Mouse (Mus musculus) liver, adult 2 months (tissue): ENCODE results near the gene Unc13d. TPM values are rescaled to one million over a fixed set of nuclear protein-coding genes. Genes with fewer than 3 reads are reported as not detected.
A peak's percentile ranks its signal among the peaks of the same experiment; 100 is the strongest.

Source experiments
- DNase-seq: peaks from one replicate; pipeline ENCODE4 v3.0.0-alpha.2; 2011; ENCODE audit warnings: low read depth, low spot score; ENCODE audit errors: extremely low read depth
- H3K27ac ChIP-seq: fragments of 200-500 bp; replicated peaks from 2 replicates; pipeline ENCODE4 v1.5.1; 2012; ENCODE audit warnings: low read depth, mild to moderate bottlenecking, control low read depth, inconsistent platforms, low read length; ENCODE audit not compliant: insufficient read depth
- H3K27me3 ChIP-seq: fragments of 200-500 bp; 2 replicates; pipeline ENCODE4 v1.6.1; 2012; ENCODE audit warnings: mild to moderate bottlenecking, moderate library complexity, low read length, inconsistent platforms; ENCODE audit not compliant: control insufficient read depth, insufficient read depth
- H3K36me3 ChIP-seq: fragments of 200-500 bp; 2 replicates; pipeline ENCODE4 v1.6.1; 2012; ENCODE audit warnings: low read length, inconsistent platforms; ENCODE audit not compliant: control insufficient read depth, insufficient read depth
- H3K4me1 ChIP-seq: fragments of 200-500 bp; 2 replicates; pipeline ENCODE4 v1.6.1; 2011; ENCODE audit warnings: low read length; ENCODE audit not compliant: control insufficient read depth, insufficient read depth
- H3K4me3 ChIP-seq: fragments of 200-500 bp; 2 replicates; pipeline ENCODE4 v1.5.1; 2011; ENCODE audit warnings: low read depth, mild to moderate bottlenecking, control low read depth, low read length, moderate library complexity; ENCODE audit not compliant: insufficient read depth
- H3K79me2 ChIP-seq: fragments of 200-500 bp; 2 replicates; pipeline ENCODE4 v1.6.1; 2012; ENCODE audit warnings: inconsistent platforms, mild to moderate bottlenecking, low read length, moderate library complexity; ENCODE audit not compliant: control insufficient read depth, insufficient read depth
- H3K9ac ChIP-seq: fragments of 200-500 bp; 2 replicates; pipeline ENCODE4 v1.6.1; 2012; ENCODE audit warnings: low read depth, mild to moderate bottlenecking, control low read depth, inconsistent platforms, low read length
- CTCF ChIP-seq: fragments of 200-500 bp; IDR thresholded peaks from 2 replicates; pipeline ENCODE4 v1.5.1; 2011; ENCODE audit warnings: low read depth, low read length, control low read depth
- POLR2A ChIP-seq: fragments of 200-500 bp; IDR thresholded peaks from 2 replicates; pipeline ENCODE4 v1.6.1; 2011; ENCODE audit warnings: low read length, control low read depth; ENCODE audit not compliant: insufficient read depth; ENCODE audit errors: extremely low read depth
- WGBS: fragments of 180-500 bp; shearing (Covaris S2); methylation state at CpG from one replicate; pipeline ENCODE4 v1.1.7; 2018; 5-methylcytosine and 5-hydroxymethylcytosine counted together
- polyA plus RNA-seq: library from polyadenylated mRNA; depleted of rRNA; stranded (reverse); fragments of >200 nt; gene quantifications from 2 replicates; pipeline ENCODE4 v1.2.3, GENCODE M21; 2012
- total RNA-seq: library from RNA; depleted of rRNA; stranded (reverse); fragments of >200 nt; gene quantifications from 2 replicates; pipeline ENCODE4 v1.2.3, GENCODE M21; 2014

Unc13d gene
- total and polyA plus RNA-seq, 2 experiments = 0.37 to 1.4 TPM

DNA sequence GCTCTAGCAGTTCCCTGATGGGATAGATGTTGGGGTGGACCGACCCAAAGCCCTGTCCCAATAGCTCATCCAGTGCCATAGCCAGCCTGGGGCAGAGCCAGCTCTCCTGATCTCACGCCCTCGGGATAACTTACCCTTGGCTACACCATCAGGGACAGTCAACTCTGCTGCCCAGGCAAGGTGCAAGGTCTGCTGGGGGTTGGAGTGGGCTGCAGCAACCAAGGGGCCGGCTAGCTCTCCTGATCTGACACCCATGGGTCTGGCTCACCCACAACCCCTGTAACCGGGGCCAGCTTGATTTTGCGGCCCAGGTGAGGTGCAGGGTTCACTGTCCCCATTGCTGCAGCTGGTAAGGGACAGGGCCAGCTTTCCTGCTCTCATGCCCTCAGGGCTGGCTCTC is 13.8 kb upstream of the Unc13d start:
- no peak for TF ChIP-seq POLR2A
- no peak for TF ChIP-seq CTCF
- WGBS = 24% methylated on average over 6 of the region's 6 CpGs
- DNase-seq = peak; percentile 92

DNA sequence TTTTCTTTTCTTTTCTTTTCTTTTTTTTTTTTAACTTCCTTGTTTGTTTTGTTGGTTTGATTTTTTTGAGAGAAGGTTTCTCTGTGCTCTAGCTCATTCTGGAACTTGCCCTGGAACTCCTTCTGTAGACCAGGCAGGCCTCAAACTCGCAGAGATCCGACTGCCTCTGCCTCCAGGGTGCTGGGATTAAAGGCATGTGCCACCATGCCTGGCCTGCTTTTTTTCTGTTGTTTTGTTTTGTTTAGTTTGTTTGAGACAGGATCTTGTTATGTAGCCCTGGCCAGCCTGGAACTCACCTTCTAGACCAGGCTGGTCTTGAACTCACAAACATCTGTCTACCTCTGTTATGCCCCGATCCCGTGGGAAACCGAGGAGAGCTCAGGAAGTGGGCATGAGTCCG is 11.8 kb upstream of the Unc13d start:
- peaks cover 3% of the 10 kb centered on the region; the same call in 1 of the 2 replicates for H3K79me2 ChIP-seq
- no peak for DNase-seq
- H3K27ac ChIP-seq = peak overlapping the region; percentile 82
- H3K9ac ChIP-seq = peak overlapping the region; percentile 32; the same call in 1 of the 2 replicates
- H3K4me3 ChIP-seq = no peak overlapping the region
- TF ChIP-seq CTCF (no peak), POLR2A (no peak)
- H3K36me3 ChIP-seq = no peaks in the 10 kb centered on the region
- H3K27me3 ChIP-seq = no peaks in the 10 kb centered on the region
- peaks cover 24% of the 10 kb centered on the region for H3K4me1 ChIP-seq
- WGBS = 91% methylated on average over 6 of the region's 6 CpGs

More for the DNA sequence above, 13.8 kb upstream of the Unc13d start:
- H3K4me1 ChIP-seq = peaks cover 25% of the 10 kb centered on the region
- no peak overlapping the region for H3K9ac ChIP-seq
- H3K27ac ChIP-seq = peak overlapping the region; percentile 72
- H3K79me2 ChIP-seq = no peaks in the 10 kb centered on the region
- no peaks in the 10 kb centered on the region for H3K36me3 ChIP-seq
- H3K4me3 ChIP-seq = no peak overlapping the region
- H3K27me3 ChIP-seq = no peaks in the 10 kb centered on the region

DNA sequence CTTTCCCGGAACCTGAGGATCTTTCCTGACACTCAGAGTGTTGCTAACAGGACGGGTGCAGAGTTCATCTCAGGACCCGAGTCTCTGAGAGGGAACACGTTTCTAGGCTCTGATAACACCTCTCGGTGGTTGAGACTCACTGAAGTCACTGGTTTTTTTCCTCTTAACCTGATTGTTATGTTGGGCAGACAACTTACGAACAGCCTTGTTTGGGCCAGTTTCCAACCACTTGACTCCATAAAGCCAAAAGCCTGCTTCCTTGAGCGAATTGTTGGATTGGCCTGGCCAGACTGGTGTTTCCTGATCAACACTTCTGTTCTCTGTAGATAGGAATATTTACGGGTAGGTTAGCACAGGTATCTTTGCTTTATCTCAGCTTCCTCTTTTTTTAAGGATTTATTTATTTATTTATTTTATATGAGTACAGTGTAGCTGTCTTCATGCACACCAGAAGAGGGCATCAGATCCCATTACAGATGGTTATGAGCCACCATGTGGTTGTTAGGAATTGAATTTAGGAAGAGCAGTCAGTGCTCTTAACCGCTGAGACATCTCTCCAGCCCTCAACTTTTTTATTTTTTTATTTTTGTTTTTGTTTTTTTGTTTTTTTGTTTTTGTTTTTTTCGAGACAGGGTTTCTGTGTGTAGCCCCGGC is 11.1 kb upstream of the Unc13d start:
- Histone ChIP-seq H3K9ac (peak overlapping the region; percentile 68), H3K27me3 (no peaks in the 10 kb centered on the region), H3K79me2 (peaks cover 6% of the 10 kb centered on the region; the same call in 1 of the 2 replicates), H3K4me1 (peaks cover 22% of the 10 kb centered on the region), H3K27ac (peak overlapping the region; percentile 99), H3K4me3 (no peak overlapping the region; the same call in 1 of the 2 replicates), H3K36me3 (peaks cover under 1% of the 10 kb centered on the region; the same call in 1 of the 2 replicates)
- TF ChIP-seq POLR2A (no peak), CTCF (no peak)
- peak; percentile 72 for DNase-seq
- 27% methylated on average over 11 of the region's 11 CpGs for WGBS

DNA sequence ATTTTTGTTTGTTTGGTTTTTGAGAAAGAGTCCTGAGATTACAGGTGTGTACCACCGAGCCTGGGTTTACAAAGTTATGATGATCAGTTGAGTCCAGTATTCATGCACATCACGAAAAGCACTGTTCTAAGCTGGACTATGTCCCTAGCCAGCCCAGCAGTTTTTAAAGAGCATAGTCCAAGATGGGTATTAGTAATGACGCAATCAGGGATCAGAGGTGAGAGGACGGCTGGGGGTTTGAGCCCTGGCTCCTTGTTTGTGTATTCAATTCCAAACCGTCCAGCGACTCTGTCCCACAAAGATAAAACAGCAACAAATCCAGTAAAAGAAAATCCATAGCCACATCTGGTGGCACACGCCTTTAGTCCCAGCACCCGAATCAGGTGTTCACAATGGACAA is 10.4 kb upstream of the Unc13d start:
- H3K27ac ChIP-seq = peak overlapping the region; percentile 99
- H3K27me3 ChIP-seq = no peaks in the 10 kb centered on the region
- H3K9ac ChIP-seq = peak overlapping the region; percentile 68

DNA sequence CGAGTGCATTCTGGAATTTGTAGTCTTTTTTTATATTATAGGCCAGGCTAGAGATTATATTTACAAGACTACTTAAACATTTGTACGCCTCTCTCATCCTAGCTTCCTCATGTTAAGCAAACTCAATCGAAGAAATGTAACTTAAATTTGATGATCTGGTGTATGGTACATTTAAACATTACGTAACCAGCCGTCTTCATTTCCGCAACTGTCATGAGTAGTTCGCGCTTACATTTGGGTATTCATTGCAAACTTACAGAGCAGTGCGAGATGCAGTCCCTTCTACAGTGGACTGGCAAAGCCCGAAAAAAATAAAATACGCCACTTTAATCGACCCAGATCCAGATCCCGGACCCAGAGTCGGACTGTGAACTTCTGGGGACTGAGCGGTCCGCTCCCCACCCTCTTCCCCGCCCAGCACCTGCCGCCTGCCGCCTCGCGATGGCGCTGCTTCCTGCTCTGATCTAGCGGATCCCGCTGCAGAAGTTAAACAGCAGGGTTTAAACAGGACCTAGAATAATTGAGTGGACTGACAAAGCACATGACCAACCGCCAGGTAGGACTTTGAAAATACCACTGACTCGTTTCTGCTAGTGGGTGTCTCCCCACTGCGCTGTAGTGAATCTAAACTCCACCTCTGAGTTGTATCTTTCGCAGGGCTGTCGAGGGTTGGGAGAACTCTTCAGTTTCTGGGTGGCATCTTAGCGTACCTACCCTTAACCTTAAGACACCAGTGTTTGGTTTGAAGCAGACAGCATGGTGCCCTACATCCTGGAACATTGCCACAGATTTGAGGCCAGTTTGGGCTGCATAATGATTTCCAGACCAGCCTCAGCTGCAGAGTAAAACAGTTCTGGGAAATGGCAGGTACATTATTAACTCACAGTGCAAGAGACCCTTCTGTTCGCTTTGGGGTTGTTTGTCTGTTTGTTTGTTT is 9.7 kb upstream of the Unc13d start:
- Histone ChIP-seq H3K27ac (peak overlapping the region; percentile 98), H3K4me1 (peaks cover 22% of the 10 kb centered on the region), H3K9ac (peak overlapping the region; percentile 72), H3K27me3 (no peaks in the 10 kb centered on the region), H3K4me3 (peak overlapping the region; percentile 38), H3K79me2 (peaks cover 6% of the 10 kb centered on the region; the same call in 1 of the 2 replicates), H3K36me3 (peaks cover 7% of the 10 kb centered on the region; the same call in 1 of the 2 replicates)
- DNase-seq = peak; percentile 90
- WGBS = 1% methylated on average over 31 of the region's 31 CpGs
- TF ChIP-seq CTCF (peak; percentile 90), POLR2A (0 out of 2 replicates have a peak, but pooled peaks have one; percentile 23)

More for the DNA sequence above, 10.4 kb upstream of the Unc13d start:
- no peak for TF ChIP-seq CTCF
- TF ChIP-seq POLR2A = no peak
- Histone ChIP-seq H3K4me3 (no peak overlapping the region), H3K4me1 (peaks cover 22% of the 10 kb centered on the region), H3K79me2 (peaks cover 6% of the 10 kb centered on the region; the same call in 1 of the 2 replicates), H3K36me3 (peaks cover 5% of the 10 kb centered on the region; the same call in 1 of the 2 replicates)
- WGBS = 19% methylated on average over 8 of the region's 8 CpGs
- peak; percentile 99 for DNase-seq
